Mouse (Mus musculus): ENCODE measurements at regions not wholly inside any gene's neighbourhood (a gene's known extent, or its start where the extent isn't known, plus 50 kb on each side); places are given as distances from the start of the nearest gene placed in this dataset.

DNA sequence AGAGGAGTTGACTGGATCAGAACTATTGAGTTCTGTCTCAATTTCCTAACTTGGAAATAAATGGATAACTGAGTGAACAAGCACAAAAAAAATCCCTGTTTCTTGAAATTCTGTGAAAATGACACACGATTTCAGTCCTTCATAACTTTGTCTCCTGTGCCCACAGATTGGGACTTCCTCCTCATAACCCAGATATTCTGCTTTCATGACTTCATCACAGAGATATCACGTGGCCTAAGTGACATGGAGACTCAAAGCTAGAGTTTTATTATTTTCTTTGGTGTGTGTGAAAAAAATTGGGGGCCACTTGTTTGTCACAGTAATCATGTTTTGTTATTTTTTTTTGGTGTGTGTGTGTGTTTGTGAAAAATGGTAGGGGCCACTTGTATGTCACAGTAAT is 160.8 kb downstream of the Olfr164 start:
- TF ChIP-seq POLR2AphosphoS5 (IDR thresholded peaks at IDR 0.05; ENCODE audit: insufficient replicate concordance, low read depth, low read length) (no peak), CTCF (IDR thresholded peaks at IDR 0.05; ENCODE audit: low read depth, low read length) (no peak), TAL1 (conservative IDR thresholded peaks at IDR 0.05; ENCODE audit: low read depth, low read length) (no peak)
